Mouse (Mus musculus) ES-E14 (cell line): Measurements from ENCODE around the gene Akap7. TPM values are rescaled to one million over a fixed set of nuclear protein-coding genes. Genes with fewer than 3 reads are reported as not detected.
A peak's percentile ranks its signal among the peaks of the same experiment; 100 is the strongest.

Experiments used
- DNase-seq: peaks from one replicate; pipeline ENCODE4 v3.0.0-alpha.2; 2013; ENCODE audit warnings: low read depth, low spot score
- H3K27ac ChIP-seq: 2 replicates; pipeline ENCODE4 v1.5.1; 2012; ENCODE audit warnings: low read depth, mild to moderate bottlenecking, low read length, moderate library complexity, mixed read lengths; ENCODE audit not compliant: poor library complexity, insufficient read depth, severe bottlenecking
- H3K36me3 ChIP-seq: 2 replicates; pipeline ENCODE4 v1.6.1; 2012; ENCODE audit warnings: mild to moderate bottlenecking, low read length, moderate library complexity, mixed read lengths; ENCODE audit not compliant: control insufficient read depth, poor library complexity, insufficient read depth, severe bottlenecking
- H3K4me1 ChIP-seq, 2 experiments: fragments of 150-350 bp in 1 of 2; sonication (generic) in 1 of 2; 2 replicates each; pipeline ENCODE4 v1.6.1; 2012; ENCODE audit warnings: low read length in 2 of 2, mild to moderate bottlenecking in 1 of 2, mixed read lengths in 1 of 2; ENCODE audit not compliant: control insufficient read depth in 2 of 2, insufficient read depth in 2 of 2, poor library complexity in 1 of 2
- H3K4me3 ChIP-seq, 2 experiments: fragments of 150-350 bp in 1 of 2; sonication (generic) in 1 of 2; 2 replicates each; pipeline ENCODE4 v1.5.1; 2012; ENCODE audit warnings: low read length in 2 of 2, low read depth in 1 of 2, mild to moderate bottlenecking in 1 of 2, mixed read lengths in 1 of 2; ENCODE audit not compliant: insufficient read depth in 1 of 2, poor library complexity in 1 of 2, severe bottlenecking in 1 of 2
- H3K9ac ChIP-seq: 2 replicates; pipeline ENCODE4 v1.6.1; 2012; ENCODE audit warnings: low read depth, mild to moderate bottlenecking, low read length, mixed read lengths; ENCODE audit not compliant: poor library complexity, insufficient read depth, severe bottlenecking
- H3K9me3 ChIP-seq: fragments of 150-350 bp; sonication (generic); 2 replicates; pipeline ENCODE4 v1.6.1; 2012; ENCODE audit warnings: low read depth, mild to moderate bottlenecking, low read length; ENCODE audit not compliant: control insufficient read depth, insufficient read depth
- CHD2 ChIP-seq: IDR thresholded peaks from 2 replicates; pipeline ENCODE4 v1.6.1; 2014; ENCODE audit warnings: mild to moderate bottlenecking, low read depth, low read length, inconsistent platforms
- HCFC1 ChIP-seq: IDR thresholded peaks from 2 replicates; pipeline ENCODE4 v1.6.1; 2012; ENCODE audit warnings: low read length, inconsistent platforms, borderline replicate concordance; ENCODE audit not compliant: insufficient read depth
- MAFK ChIP-seq: IDR thresholded peaks from 2 replicates; pipeline ENCODE4 v1.6.1; 2014; ENCODE audit warnings: mild to moderate bottlenecking, low read depth, low read length, inconsistent platforms; ENCODE audit not compliant: insufficient read depth
- ZC3H11A ChIP-seq: IDR thresholded peaks from 2 replicates; pipeline ENCODE4 v1.6.1; 2012; ENCODE audit warnings: low read depth, mild to moderate bottlenecking, inconsistent platforms, low read length, borderline replicate concordance
- ZNF384 ChIP-seq: IDR thresholded peaks from 2 replicates; pipeline ENCODE4 v1.6.1; 2012; ENCODE audit warnings: low read depth, low read length, inconsistent platforms
- in situ Hi-C, 2 experiments: fragments of 600-800 bp; cut with MboI; formaldehyde crosslinking; loops; one replicate each; pipeline ENCODE4 v1.15.1; 2025; ENCODE audit warnings: low sequenced_read_pairs in 2 of 2, inconsistent platforms in 1 of 2; ENCODE audit not compliant: unreplicated experiment in 2 of 2
- total RNA-seq: library from RNA; depleted of rRNA; stranded (reverse); fragments of 300-350 nt; gene quantifications from 2 replicates; pipeline ENCODE4 v1.2.3, GENCODE M21; 2012

Akap7 gene
- total RNA-seq, 1 experiment = 12.8 TPM

DNA sequence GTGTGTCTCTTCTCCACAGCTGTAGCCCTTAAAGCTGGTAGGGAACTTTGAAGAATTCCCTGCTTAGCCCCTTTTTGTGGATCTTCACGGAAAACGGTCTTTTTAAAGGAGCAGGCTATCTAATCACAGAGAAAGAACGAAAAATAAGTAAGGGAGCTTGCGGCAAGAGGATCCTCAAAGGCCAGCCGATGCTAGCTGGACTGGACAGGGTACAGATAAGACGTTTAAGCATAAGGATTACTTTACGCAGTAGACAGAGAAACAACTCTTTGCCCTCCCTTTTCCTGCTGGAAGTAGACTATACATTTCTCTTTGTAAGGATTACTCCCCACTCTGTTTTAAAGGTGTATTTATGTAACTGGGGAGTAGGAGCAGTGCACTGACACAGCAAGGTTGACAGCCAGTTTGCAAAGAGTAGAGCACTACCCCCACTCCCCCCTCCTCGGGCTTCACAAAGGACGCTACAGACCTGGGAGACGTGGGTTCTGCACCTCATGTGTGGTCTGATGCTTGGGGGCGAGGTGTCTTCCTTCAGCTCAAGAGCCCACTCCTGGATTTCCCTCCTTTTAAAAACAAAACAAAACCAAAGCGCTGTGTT, 9.9 kb downstream of the Akap7 start:
- Histone ChIP-seq H3K27ac (0 out of 2 replicates have a peak overlapping the region, but pooled peaks have one; percentile 42), H3K4me3 (peak overlapping the region in 1 of 2 experiments; percentile 75; a peak in 1 of 4 replicates)

DNA sequence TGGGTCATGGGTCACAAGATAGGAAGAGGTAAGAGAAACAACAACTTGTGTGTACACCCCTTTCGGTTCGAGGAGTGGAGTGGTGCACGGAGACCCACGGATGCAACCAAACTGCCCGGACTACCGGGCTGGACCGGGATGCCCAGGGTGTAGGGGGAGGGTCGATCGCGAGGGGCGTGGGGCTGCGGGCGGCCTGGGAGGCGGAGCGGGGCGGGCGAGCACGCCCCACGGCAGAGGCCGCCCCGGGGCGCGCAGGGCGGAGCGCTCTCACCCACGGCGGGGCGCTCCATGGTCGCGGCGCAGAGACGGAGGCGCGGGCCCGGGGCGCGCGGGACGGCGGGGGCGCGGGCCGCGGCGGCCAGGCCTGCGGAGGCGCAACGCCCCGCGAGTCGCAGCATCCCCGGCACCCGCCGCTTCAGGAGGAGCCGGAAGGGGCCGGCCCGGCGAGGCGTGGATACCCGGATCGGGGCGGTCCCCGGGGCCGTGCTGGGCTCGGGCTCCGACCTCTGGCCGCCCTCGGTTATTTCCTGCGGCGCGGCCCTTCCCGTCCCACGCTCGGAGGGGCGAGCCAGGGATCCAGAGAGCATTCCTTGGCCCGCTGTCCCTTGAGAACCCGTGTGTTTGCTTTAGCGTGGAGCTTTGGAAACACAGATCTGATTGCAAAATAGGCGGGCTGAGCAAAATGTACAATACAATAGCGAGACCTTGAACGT, 10.9 kb downstream of the Akap7 start:
- no peak for DNase-seq
- Histone ChIP-seq H3K27ac (peak overlapping the region; percentile 68), H3K4me1 (peaks cover 6 to 14% of the 10 kb centered on the region in 2 experiments), H3K9ac (peak overlapping the region; percentile 92), H3K9me3 (no peaks in the 10 kb centered on the region), H3K36me3 (no peaks in the 10 kb centered on the region), H3K4me3 (peak overlapping the region; percentile 75 to 88)
- in situ Hi-C loops = no loop called here
- peak; percentile 33; the same call in 1 of the 2 replicates for TF ChIP-seq HCFC1
- TF ChIP-seq ZNF384 = no peak
- no peak for TF ChIP-seq CHD2
- no peak for TF ChIP-seq ZC3H11A
- no peak for TF ChIP-seq MAFK

More for the DNA sequence above, 9.9 kb downstream of the Akap7 start:
- no peak for DNase-seq
- Histone ChIP-seq H3K9me3 (no peaks in the 10 kb centered on the region), H3K4me1 (peaks cover 6 to 17% of the 10 kb centered on the region in 2 experiments), H3K9ac (no peak overlapping the region), H3K36me3 (no peaks in the 10 kb centered on the region)
- TF ChIP-seq HCFC1 = no peak
- no peak for TF ChIP-seq CHD2
- no peak for TF ChIP-seq MAFK
- no peak for TF ChIP-seq ZC3H11A
- TF ChIP-seq ZNF384 = no peak
- in situ Hi-C loops = no loop called here

DNA sequence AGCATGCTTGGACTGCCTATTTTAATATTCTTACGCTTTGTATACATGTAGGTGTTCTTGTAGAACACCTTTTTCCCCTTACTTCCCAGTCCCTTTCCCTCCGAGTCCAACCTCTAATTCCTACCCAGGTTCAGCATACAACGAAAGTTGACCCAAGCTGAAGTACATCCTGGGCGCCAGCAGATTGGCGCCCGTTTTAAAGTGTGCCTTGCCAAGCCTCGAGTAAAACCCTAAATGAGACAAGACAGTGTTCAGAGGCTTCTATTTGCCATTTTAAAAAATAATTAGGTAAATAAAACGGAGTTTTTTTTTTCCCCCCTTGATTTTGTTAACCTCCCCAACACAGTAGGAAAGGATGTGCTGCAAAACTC, 11.4 kb downstream of the Akap7 start:
- Histone ChIP-seq H3K9ac (peak overlapping the region; percentile 92), H3K27ac (no peak overlapping the region; the same call in 1 of the 2 replicates), H3K4me1 (peaks cover 6 to 14% of the 10 kb centered on the region in 2 experiments), H3K4me3 (peak overlapping the region; percentile 67 to 88), H3K9me3 (no peaks in the 10 kb centered on the region), H3K36me3 (no peaks in the 10 kb centered on the region)
- no peak for DNase-seq
- TF ChIP-seq MAFK = no peak
- in situ Hi-C loops = no loop called here

DNA sequence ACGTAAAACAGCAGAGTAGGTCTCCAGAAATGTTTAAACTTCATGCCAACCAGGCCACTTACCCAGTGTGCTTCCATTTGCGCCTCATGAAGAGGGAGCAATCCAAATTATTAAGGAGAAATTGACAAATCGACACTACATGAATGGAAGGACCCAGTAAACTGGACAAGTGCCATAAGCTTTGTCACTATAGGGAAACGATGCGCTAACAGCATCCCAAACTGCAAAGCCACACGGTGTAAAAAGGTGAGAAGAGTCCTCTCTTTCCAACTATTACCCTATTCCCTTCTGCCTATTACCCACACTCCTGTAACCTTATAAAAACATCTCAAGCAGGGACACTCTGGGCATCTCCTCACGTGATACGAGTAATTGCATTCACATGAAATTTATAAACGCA, 11.8 kb downstream of the Akap7 start:
- Histone ChIP-seq H3K4me3 (peak overlapping the region in 1 of 2 experiments; percentile 67; a peak in 2 of 4 replicates), H3K9ac (no peak overlapping the region), H3K27ac (no peak overlapping the region), H3K9me3 (no peaks in the 10 kb centered on the region), H3K36me3 (no peaks in the 10 kb centered on the region), H3K4me1 (peaks cover 6 to 18% of the 10 kb centered on the region in 2 experiments)
- in situ Hi-C loops = no loop called here
- no peak for TF ChIP-seq ZC3H11A
- no peak for TF ChIP-seq CHD2
- TF ChIP-seq ZNF384 = no peak
- no peak for TF ChIP-seq HCFC1
- no peak for TF ChIP-seq MAFK
- no peak for DNase-seq
